Mouse (Mus musculus) frontal cortex, postnatal 36 days (tissue): ENCODE data around the gene Foxj1.

Experiments used
- DNase-seq, 2 experiments: peaks; one replicate each; pipeline ENCODE4 v3.0.0; 2022; ENCODE audit warnings: low spot score in 2 of 2

Gene Foxj1

GRCm38 (mm10) chr11:116305423-116305822 lies 29.8 kb downstream of the Foxj1 start:
- no peak for DNase-seq

- no peak for DNase-seq
Observed at GRCm38 (mm10) chr11:116298621-116299020, 36.6 kb downstream of the Foxj1 start.

- DNase-seq, result no peak
Observed at GRCm38 (mm10) chr11:116298221-116298620, 37.0 kb downstream of the Foxj1 start.

DNA sequence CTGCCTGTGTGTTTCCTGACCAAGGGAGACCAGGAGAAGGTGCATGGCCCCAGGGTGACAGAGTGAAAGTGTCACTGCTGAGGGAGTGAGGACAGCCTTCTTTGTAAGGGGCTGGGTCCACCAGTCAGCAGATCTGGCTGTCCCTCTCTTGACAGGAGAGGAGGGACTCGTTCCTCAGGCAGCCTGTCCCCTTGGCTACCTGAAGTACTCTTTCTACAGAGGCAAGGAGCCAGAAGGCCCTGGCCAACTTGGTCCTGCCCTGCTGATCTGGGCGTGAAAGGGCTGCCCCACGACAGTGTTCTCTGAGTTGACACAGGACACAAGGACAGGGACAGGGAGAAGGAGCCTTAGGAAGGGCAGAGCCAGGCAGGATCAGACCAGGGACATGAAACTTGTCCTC lies 38.2 kb downstream of the Foxj1 start:
- DNase-seq, result no peak

GRCm38 (mm10) chr11:116296191-116296734 lies 38.9 kb downstream of the Foxj1 start:
- DNase-seq, result no peak

DNA sequence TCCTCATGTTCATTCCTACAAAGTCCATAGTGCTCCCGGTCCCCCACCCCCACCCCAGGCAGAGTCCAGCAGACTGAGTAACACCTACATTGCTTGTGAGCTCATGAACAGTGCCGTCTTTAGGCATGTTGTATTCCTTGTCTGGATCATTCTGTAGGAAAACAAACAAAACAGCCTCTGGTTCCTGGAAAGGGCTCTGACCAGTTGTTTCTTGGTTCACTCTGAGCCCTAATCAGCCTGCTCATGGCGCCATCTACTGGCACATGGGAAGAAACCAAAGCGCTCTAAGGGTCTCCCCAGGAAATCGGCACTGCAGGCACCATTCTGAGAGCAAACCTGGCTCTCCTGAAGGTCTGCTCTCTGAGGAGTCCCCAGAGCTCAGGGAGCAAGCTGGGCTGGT lies 40.9 kb downstream of the Foxj1 start:
- peak in 1 of 2 experiments; percentile 28 for DNase-seq

DNA sequence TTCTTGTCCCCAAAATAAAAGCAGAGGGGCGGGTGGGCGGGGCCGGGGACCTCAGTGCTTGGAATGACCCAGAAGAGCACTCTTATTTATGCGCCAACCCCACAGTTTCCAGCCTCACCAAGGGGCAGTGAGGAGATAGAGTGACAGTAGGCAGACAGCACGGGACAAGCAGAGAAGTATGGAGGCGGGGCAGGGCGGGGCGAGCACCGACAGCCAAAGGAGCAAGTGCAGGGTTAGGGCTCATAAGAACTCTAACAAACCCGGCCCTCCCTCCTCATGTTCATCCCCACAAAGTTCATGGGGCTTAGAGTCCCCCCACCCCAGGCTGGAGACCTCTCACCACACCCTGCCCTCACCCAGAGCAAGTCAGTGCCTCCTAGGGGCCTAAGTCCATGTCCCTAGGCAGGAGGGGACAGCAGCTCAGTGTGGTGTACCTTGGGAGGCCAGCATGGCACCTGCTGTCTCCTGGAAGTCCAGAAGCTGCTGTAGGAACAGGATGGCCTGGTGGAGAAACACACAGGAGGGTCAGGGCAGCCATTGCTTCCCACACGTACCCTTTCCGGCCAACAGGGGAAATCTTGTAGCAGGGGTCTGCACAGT lies 41.6 kb downstream of the Foxj1 start:
- DNase-seq, result no peak

DNA sequence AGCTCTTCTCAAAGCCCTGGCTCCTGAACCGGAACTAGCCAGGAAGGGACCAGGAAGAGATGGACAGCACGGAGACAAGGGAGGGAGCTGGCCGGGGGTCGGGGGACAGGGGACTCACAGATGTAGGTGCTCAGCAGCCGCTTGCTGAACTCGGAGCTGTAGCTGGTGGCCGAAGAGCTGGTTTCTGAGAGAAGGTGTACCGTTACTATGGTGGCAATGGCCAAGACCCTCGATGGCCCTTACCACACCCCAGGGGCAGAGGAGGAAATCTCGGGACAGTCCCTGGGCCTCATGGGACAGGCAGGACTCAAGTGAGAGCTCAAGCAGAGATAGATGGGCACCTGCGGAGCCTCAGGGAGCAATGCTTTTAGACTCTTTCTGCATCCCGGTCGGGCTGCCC lies 42.8 kb downstream of the Foxj1 start:
- DNase-seq, result no peak

DNA sequence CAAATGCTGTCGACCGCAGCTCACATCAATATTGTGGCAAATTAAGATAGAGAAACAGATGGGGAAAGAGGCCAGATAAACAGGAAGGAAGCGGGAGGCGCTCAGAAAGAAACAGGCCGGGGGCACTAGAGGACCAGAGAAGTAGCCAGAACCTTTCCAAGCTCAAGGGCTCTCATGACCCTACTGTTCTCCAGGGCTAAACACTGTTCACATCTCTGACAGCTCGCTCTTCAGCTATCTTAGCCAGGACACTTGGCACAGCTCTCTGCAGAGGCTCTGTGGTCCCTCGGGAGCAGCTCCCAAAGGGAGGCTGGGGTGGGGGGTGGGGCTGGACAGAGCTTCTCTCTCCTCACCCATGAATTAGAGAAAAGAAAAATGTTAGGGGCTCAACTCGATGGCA lies 44.6 kb downstream of the Foxj1 start:
- DNase-seq, result no peak

- no peak for DNase-seq
Observed at GRCm38 (mm10) chr11:116287351-116287750, 47.8 kb downstream of the Foxj1 start.

DNA sequence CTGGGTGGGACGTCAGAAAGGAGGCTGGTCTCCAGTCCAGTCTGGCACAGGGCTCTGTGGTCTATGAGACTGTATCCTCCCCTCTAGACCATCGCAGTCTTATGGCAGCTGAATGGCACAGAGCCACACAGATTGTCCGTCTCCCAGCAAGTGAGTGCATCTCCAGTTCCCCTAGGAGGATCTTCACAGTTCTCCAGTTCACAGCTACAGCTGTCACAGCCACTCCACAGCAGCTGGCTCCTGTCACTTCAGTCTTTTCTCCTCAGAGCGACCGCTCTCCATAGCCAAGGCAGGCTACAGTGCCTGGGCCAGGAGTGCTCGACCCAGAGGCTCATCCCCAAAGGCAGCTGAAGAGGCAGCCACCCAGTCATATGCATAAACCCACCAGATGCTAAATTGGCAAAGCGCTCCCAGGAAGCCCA lies 49.4 kb downstream of the Foxj1 start:
- no peak for DNase-seq

GRCm38 (mm10) chr11:116283982-116284381 lies 51.2 kb downstream of the Foxj1 start:
- no peak for DNase-seq

- DNase-seq, result no peak
Observed at GRCm38 (mm10) chr11:116282912-116283521, 52.2 kb downstream of the Foxj1 start.

- DNase-seq, result no peak
Observed at GRCm38 (mm10) chr11:116282089-116282488, 53.1 kb downstream of the Foxj1 start.

- DNase-seq, result no peak
Observed at GRCm38 (mm10) chr11:116281671-116282070, 53.5 kb downstream of the Foxj1 start.

- no peak for DNase-seq
Observed at GRCm38 (mm10) chr11:116280751-116281663, 54.2 kb downstream of the Foxj1 start, which contains the start of gene Galr2. Gene Galr2, plus strand, starts transcription at chr11:116280939.
